Mouse (Mus musculus): Measurements from ENCODE around the gene Ptprc. TPM values are rescaled to one million over a fixed set of nuclear protein-coding genes. Genes with fewer than 3 reads are reported as not detected.
A peak's percentile ranks its signal among the peaks of the same experiment; 100 is the strongest.

Gene Ptprc
- polyA plus RNA-seq, 1 experiment from 2014 or later, result 5.0 TPM

DNA sequence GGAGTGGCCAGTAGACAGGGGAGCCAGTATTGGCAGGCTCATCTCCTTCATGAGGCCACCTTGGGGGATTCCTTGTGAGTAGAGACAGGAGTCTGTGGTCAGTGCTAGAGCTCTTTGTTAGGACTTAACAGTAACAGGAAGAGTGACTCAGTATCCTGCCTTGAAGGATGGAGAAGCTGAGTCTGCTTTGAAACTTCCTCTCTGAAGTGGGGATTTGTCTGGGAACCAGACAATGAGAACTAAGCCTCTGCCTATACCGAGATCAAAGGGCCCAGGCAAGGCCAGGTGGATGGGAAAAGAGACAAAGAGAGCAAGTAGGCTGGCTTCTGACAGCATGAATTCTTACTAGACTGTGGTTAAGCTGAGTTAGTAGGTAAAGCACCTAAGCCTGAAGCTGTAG, 136.3 kb downstream of the Ptprc start:
- no peak overlapping the region for H3K27ac ChIP-seq (ENCODE audit: low read depth, low read length)
- H3K27me3 ChIP-seq (ENCODE audit: control insufficient read depth, insufficient read depth, low read length), result no peaks in the 10 kb centered on the region
- ATAC-seq (ENCODE audit: low FRiP score, low TSS enrichment), result no peak
- no peaks in the 10 kb centered on the region for H3K9me3 ChIP-seq (ENCODE audit: control insufficient read depth, low read length)
- no peaks in the 10 kb centered on the region for H3K36me3 ChIP-seq (ENCODE audit: control insufficient read depth, insufficient read depth, low read length)
- H3K4me3 ChIP-seq (ENCODE audit: low read length), result no peak overlapping the region
- H3K4me1 ChIP-seq (ENCODE audit: control insufficient read depth, insufficient read depth, low read length), result peaks cover 6% of the 10 kb centered on the region; the same call in 1 of the 2 replicates
- no peak overlapping the region for H3K4me2 ChIP-seq (replicated peaks; ENCODE audit: low read depth, low read length)
- 48% methylated on average over 1 of the region's 1 CpGs for WGBS
- no peak overlapping the region for H3K9ac ChIP-seq (ENCODE audit: low read depth, low read length)

DNA sequence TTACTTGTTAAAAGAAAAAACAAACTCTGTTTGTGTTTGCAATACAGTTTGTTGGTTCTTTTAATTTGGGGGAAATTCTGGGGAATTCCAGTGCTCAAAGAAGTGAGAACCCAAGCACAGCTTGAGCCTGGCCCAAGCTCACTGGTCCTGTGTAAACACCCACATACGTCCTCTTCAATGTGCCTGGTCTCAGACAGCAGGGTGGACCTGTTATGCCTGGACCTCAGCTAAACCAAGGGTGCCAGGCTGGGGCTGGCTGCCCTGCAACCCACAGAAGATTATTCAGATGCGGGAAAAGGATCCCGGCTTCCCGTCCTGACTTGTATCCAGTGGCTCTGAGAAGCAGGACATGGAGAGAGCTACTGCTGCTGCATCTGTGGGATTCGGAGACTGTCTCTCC, 138.0 kb downstream of the Ptprc start:
- H3K27me3 ChIP-seq (ENCODE audit: control insufficient read depth, insufficient read depth, low read length), result no peaks in the 10 kb centered on the region
- H3K27ac ChIP-seq (ENCODE audit: low read depth, low read length), result no peak overlapping the region; the same call in 1 of the 2 replicates
- WGBS, result 65% methylated on average over 5 of the region's 5 CpGs
- no peaks in the 10 kb centered on the region for H3K9me3 ChIP-seq (ENCODE audit: control insufficient read depth, low read length)
- ATAC-seq (ENCODE audit: low FRiP score, low TSS enrichment), result no peak
- H3K4me3 ChIP-seq (ENCODE audit: low read length), result no peak overlapping the region
- H3K4me1 ChIP-seq (ENCODE audit: control insufficient read depth, insufficient read depth, low read length), result peaks cover 6% of the 10 kb centered on the region; the same call in 1 of the 2 replicates
- H3K4me2 ChIP-seq (replicated peaks; ENCODE audit: low read depth, low read length), result no peak overlapping the region
- H3K9ac ChIP-seq (ENCODE audit: low read depth, low read length), result no peak overlapping the region
- H3K36me3 ChIP-seq (ENCODE audit: control insufficient read depth, insufficient read depth, low read length), result no peaks in the 10 kb centered on the region

DNA sequence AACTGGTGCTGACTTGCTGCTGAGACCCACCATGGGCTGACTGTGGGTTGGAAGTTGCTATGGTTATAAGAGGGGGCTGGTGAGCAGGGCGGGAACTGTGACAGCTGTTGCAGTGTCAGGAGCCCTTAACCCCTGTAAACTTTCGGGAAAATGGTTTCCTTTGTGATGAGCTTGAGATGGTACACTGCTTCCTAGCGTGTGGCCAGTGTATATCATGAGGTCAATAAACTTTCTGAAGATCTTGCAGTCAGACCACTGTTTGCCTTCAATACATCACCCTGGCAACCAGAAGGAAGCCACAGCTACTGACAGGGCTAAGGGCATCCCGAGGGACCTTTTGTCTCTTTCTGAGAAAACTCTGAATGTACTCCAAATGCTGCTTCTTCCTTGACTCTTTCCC, 145.9 kb downstream of the Ptprc start:
- no peak for ATAC-seq (ENCODE audit: low FRiP score, low TSS enrichment)
- WGBS, result 28% methylated on average over 4 of the region's 4 CpGs
- no peak overlapping the region for H3K9ac ChIP-seq (ENCODE audit: low read depth, low read length)

DNA sequence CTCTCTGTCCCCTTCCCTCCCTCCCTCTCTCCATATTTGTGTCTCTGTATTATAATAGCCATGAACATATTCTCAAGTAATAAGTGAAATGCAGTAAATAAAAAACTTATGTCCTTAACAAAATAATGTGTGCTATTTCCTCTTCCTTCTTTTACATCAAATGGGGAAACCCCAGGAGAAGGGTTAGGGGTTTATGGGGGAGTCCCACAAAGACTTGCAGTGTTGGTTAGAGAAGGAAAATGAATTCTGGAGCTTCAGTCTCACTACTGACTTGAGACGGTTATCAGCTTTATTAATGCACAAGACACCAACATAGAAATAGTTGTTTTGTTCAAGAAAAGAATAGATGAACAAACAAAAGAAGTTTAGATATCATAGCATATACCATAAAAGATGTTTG, 150.2 kb downstream of the Ptprc start:
- Histone ChIP-seq H3K36me3 (ENCODE audit: control insufficient read depth, insufficient read depth, low read length) (no peaks in the 10 kb centered on the region), H3K9ac (ENCODE audit: low read depth, low read length) (no peak overlapping the region), H3K4me3 (ENCODE audit: low read length) (no peak overlapping the region), H3K27ac (ENCODE audit: low read depth, low read length) (no peak overlapping the region), H3K4me2 (replicated peaks; ENCODE audit: low read depth, low read length) (no peak overlapping the region), H3K9me3 (ENCODE audit: control insufficient read depth, low read length) (no peaks in the 10 kb centered on the region), H3K27me3 (ENCODE audit: control insufficient read depth, insufficient read depth, low read length) (no peaks in the 10 kb centered on the region), H3K4me1 (ENCODE audit: control insufficient read depth, insufficient read depth, low read length) (no peaks in the 10 kb centered on the region)
- ATAC-seq (ENCODE audit: low FRiP score, low TSS enrichment), result no peak
- 93% methylated on average over 1 of the region's 1 CpGs for WGBS

More for the DNA sequence above, 145.9 kb downstream of the Ptprc start:
- no peak overlapping the region for H3K27ac ChIP-seq (ENCODE audit: low read depth, low read length)
- H3K4me3 ChIP-seq (ENCODE audit: low read length), result no peak overlapping the region
- no peaks in the 10 kb centered on the region for H3K4me1 ChIP-seq (ENCODE audit: control insufficient read depth, insufficient read depth, low read length)
- H3K9me3 ChIP-seq (ENCODE audit: control insufficient read depth, low read length), result no peaks in the 10 kb centered on the region
- no peak overlapping the region for H3K4me2 ChIP-seq (replicated peaks; ENCODE audit: low read depth, low read length)
- no peaks in the 10 kb centered on the region for H3K27me3 ChIP-seq (ENCODE audit: control insufficient read depth, insufficient read depth, low read length)
- no peaks in the 10 kb centered on the region for H3K36me3 ChIP-seq (ENCODE audit: control insufficient read depth, insufficient read depth, low read length)

DNA sequence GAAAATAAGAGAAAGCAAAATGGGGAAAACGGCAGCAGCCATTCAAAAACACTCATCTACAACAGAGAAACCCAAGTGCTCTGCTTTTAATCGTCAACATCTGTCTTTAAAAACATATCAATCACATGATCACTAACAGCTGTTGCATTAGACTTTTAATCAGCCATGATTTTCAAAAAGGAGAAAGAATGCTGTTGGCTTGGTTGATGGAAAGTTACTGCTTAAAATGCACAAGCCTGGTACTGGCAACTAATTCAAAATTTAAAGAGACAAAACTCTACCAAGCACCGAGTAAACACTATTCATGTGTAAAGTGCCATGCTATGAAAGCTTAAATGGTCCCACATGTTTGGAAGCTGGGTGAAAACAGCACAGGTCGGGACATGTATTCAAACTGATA, 151.9 kb downstream of the Ptprc start:
- no peaks in the 10 kb centered on the region for H3K27me3 ChIP-seq (ENCODE audit: control insufficient read depth, insufficient read depth, low read length)
- no peak overlapping the region for H3K4me2 ChIP-seq (replicated peaks; ENCODE audit: low read depth, low read length)
- no peaks in the 10 kb centered on the region for H3K4me1 ChIP-seq (ENCODE audit: control insufficient read depth, insufficient read depth, low read length)
- H3K9ac ChIP-seq (ENCODE audit: low read depth, low read length), result no peak overlapping the region
- ATAC-seq (ENCODE audit: low FRiP score, low TSS enrichment), result no peak
- 0 out of 2 replicates have a peak overlapping the region, but pooled peaks have one; percentile 20 for H3K27ac ChIP-seq (ENCODE audit: low read depth, low read length)
- H3K36me3 ChIP-seq (ENCODE audit: control insufficient read depth, insufficient read depth, low read length), result no peaks in the 10 kb centered on the region
- H3K4me3 ChIP-seq (ENCODE audit: low read length), result no peak overlapping the region
- H3K9me3 ChIP-seq (ENCODE audit: control insufficient read depth, low read length), result no peaks in the 10 kb centered on the region
- WGBS, result 67% methylated on average over 4 of the region's 4 CpGs

DNA sequence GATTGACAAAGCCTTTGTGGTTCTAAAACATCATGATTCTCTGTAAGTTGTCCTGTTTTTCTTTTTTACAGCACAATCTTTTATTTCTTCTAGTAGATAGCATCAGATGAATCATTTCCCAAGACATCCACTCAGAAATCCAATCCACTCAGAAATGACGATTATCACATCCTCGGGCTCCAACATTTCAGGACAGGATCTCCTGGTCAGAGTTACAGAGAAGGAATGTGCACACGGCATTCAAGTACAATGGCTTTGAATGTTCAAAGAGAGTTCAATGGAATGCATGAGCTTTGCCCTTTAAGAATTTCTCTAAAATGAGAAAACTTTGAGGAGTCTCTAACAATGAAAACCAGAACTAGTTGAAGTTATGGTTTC, 152.6 kb downstream of the Ptprc start:
- ATAC-seq (ENCODE audit: low FRiP score, low TSS enrichment), result no peak
- no peak overlapping the region for H3K4me2 ChIP-seq (replicated peaks; ENCODE audit: low read depth, low read length)
- H3K4me1 ChIP-seq (ENCODE audit: control insufficient read depth, insufficient read depth, low read length), result no peaks in the 10 kb centered on the region
- no peaks in the 10 kb centered on the region for H3K36me3 ChIP-seq (ENCODE audit: control insufficient read depth, insufficient read depth, low read length)
- H3K27ac ChIP-seq (ENCODE audit: low read depth, low read length), result 0 out of 2 replicates have a peak overlapping the region, but pooled peaks have one; percentile 12
- H3K27me3 ChIP-seq (ENCODE audit: control insufficient read depth, insufficient read depth, low read length), result no peaks in the 10 kb centered on the region
- no peak overlapping the region for H3K9ac ChIP-seq (ENCODE audit: low read depth, low read length)
- no peaks in the 10 kb centered on the region for H3K9me3 ChIP-seq (ENCODE audit: control insufficient read depth, low read length)
- 27% methylated on average over 3 of the region's 3 CpGs for WGBS
- no peak overlapping the region for H3K4me3 ChIP-seq (ENCODE audit: low read length)

DNA sequence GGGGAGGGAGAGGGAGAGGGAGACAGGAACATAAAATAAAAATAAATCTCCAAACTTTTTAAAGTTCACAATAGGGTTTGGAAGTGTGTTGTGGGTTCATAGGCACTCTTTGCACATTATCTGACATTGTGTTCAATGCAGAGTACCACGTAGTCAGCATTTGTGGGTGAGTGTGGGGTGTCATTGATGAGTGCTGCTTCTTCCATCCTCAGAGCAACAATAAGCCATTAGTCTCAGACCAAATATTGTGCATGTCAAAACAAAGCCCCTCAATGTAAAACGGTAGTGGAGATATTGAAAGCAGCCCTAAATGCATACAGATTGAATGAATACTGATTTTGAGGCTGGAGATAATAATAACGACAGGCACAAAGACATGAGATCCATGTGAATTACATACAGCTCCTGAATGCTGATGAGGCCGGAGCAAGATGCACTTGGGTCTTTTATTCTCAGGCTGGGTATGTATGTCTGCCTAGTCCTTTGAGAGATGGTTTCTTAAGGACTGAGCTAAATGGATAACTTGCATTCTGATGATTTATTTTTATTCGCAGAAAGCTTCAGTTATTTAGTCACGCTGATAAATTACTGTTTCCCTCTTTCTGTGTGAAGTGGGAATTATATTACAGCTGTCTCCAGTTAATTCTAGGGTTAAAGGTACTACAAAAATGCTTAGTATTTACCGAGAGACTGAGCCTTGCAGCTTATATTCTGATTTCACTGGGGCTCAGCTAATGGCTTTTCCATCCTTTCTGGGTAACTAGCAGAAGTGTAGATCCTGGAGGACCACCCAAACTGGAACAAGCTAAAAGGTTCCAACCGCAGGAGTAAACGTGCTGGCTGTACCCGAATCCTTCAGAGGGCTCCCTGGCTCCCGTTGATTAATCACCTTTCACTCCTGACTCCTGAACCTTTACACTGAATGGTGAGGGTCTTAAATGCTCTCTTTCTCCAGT, 153.3 kb downstream of the Ptprc start:
- no peaks in the 10 kb centered on the region for H3K4me1 ChIP-seq (ENCODE audit: control insufficient read depth, insufficient read depth, low read length)
- no peak overlapping the region for H3K9ac ChIP-seq (ENCODE audit: low read depth, low read length)
- 37% methylated on average over 11 of the region's 11 CpGs for WGBS
- H3K27ac ChIP-seq (ENCODE audit: low read depth, low read length), result 0 out of 2 replicates have a peak overlapping the region, but pooled peaks have one; percentile 12
- H3K27me3 ChIP-seq (ENCODE audit: control insufficient read depth, insufficient read depth, low read length), result no peaks in the 10 kb centered on the region
- ATAC-seq (ENCODE audit: low FRiP score, low TSS enrichment), result 0 out of 2 replicates have a peak, but pooled peaks have one; percentile 43
- H3K9me3 ChIP-seq (ENCODE audit: control insufficient read depth, low read length), result no peaks in the 10 kb centered on the region
- no peak overlapping the region for H3K4me3 ChIP-seq (ENCODE audit: low read length)
- no peak overlapping the region for H3K4me2 ChIP-seq (replicated peaks; ENCODE audit: low read depth, low read length)
- no peaks in the 10 kb centered on the region for H3K36me3 ChIP-seq (ENCODE audit: control insufficient read depth, insufficient read depth, low read length)

Other genes with a start within 250 kb of the Ptprc start
- gene Atp6v1g3, start 98.0 kb upstream of the Ptprc start, polyA plus RNA-seq (2014; fragmentation: Nextera tagmentation; extraction: Ambion mirVana), result 0.37 and 0.95 TPM in 2 replicates